Mouse (Mus musculus) embryonic facial prominence, embryonic 15.5 days (tissue): Measurements from ENCODE around the gene Mrps35. TPM values are rescaled to one million over a fixed set of nuclear protein-coding genes. Genes with fewer than 3 reads are reported as not detected.
A peak's percentile ranks its signal among the peaks of the same experiment; 100 is the strongest.

ENCODE experiments used
- ATAC-seq: fragments of 200-750 bp; cut with Nextera tagmentation; 2 replicates; pipeline ENCODE4 v1.8.0; 2017; ENCODE audit warnings: low read depth, moderate TSS enrichment; ENCODE audit not compliant: insufficient number of reproducible peaks, low FRiP score, low TSS enrichment
- H3K27ac ChIP-seq: fragments of 300-500 bp; sonication (generic); replicated peaks from 2 replicates; pipeline ENCODE4 v1.5.1; 2015; ENCODE audit warnings: mild to moderate bottlenecking, inconsistent platforms
- H3K27me3 ChIP-seq: fragments of 300-500 bp; sonication (generic); 2 replicates; pipeline ENCODE4 v1.6.1; 2015; ENCODE audit warnings: inconsistent platforms
- H3K36me3 ChIP-seq: fragments of 300-500 bp; sonication (generic); 2 replicates; pipeline ENCODE4 v1.6.1; 2015; ENCODE audit warnings: mild to moderate bottlenecking, inconsistent platforms
- H3K4me1 ChIP-seq: fragments of 300-500 bp; sonication (generic); 2 replicates; pipeline ENCODE4 v1.6.1; 2015; ENCODE audit warnings: inconsistent platforms
- H3K4me2 ChIP-seq: fragments of 300-500 bp; sonication (generic); replicated peaks from 2 replicates; pipeline ENCODE4 v1.6.1; 2015; ENCODE audit warnings: mild to moderate bottlenecking, inconsistent platforms
- H3K4me3 ChIP-seq: fragments of 300-500 bp; sonication (generic); replicated peaks from 2 replicates; pipeline ENCODE4 v1.5.1; 2015; ENCODE audit warnings: mild to moderate bottlenecking, inconsistent platforms
- H3K9ac ChIP-seq: fragments of 300-500 bp; sonication (generic); 2 replicates; pipeline ENCODE4 v1.6.1; 2015; ENCODE audit warnings: inconsistent platforms
- H3K9me3 ChIP-seq: fragments of 300-500 bp; sonication (generic); replicated peaks from 2 replicates; pipeline ENCODE4 v1.6.1; 2016; ENCODE audit warnings: inconsistent platforms
- WGBS: fragments of 180-500 bp; shearing (Covaris S2); methylation state at CpG from one replicate; pipeline ENCODE4 v1.1.7; 2015; 5-methylcytosine and 5-hydroxymethylcytosine counted together
- polyA plus RNA-seq: library from polyadenylated mRNA; unstranded; fragments of >200 nt; fragmentation: Nextera tagmentation; extraction: Ambion mirVana; gene quantifications from 2 replicates; pipeline ENCODE4 v1.2.1, GENCODE M21; 2015

Mrps35 gene
- polyA plus RNA-seq, 1 experiment from 2014 or later, result 82.6 TPM

GRCm38 (mm10) chr6:147030096-147030885 lies 12.3 kb upstream of the Mrps35 start:
- ATAC-seq, result no peak
- Histone ChIP-seq H3K27ac (no peak overlapping the region), H3K9ac (no peak overlapping the region), H3K4me1 (no peaks in the 10 kb centered on the region), H3K4me3 (no peak overlapping the region), H3K9me3 (no peaks in the 10 kb centered on the region), H3K36me3 (peaks cover 58% of the 10 kb centered on the region), H3K4me2 (no peak overlapping the region), H3K27me3 (no peaks in the 10 kb centered on the region)
- 86% methylated on average over 15 of the region's 15 CpGs for WGBS

GRCm38 (mm10) chr6:147032303-147032925 lies 10.2 kb upstream of the Mrps35 start, which contains the start of gene Rep15:
TSS of gene Rep15 (plus strand) at chr6:147032584.
- H3K4me1 ChIP-seq, result no peaks in the 10 kb centered on the region
- ATAC-seq, result no peak
- H3K36me3 ChIP-seq, result peaks cover 38% of the 10 kb centered on the region
- H3K27ac ChIP-seq, result no peak within 1 kb of the TSS
- H3K4me2 ChIP-seq, result no peak within 1 kb of the TSS
- H3K9ac ChIP-seq, result no peak within 1 kb of the TSS
- WGBS, result 63% methylated on average over 13 of the region's 13 CpGs
- no peaks in the 10 kb centered on the region for H3K27me3 ChIP-seq
- no peaks in the 10 kb centered on the region for H3K9me3 ChIP-seq
- no peak within 1 kb of the TSS for H3K4me3 ChIP-seq

DNA sequence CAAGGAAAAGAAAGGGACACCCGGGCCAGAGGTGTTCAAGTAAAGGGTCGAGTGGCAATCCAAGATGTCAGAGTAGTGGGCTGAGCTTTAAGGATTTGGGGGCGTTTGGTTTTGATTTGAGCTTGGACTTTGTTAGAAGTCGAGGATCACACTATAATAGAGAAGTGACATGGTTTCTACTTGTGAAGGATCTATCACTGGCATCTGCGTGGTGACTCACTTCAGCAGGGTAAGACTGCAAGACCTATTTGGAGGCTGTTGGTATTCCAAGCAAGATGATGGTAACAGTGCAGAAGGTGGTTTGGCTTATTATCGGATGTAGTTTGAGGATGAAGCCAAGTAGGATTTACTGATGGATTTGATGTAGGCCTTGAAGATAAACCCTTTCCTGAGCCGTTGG lies 1.1 kb downstream of the Mrps35 start:
- H3K4me1 ChIP-seq, result peaks cover 8% of the 10 kb centered on the region; the same call in 1 of the 2 replicates
- peaks cover 19% of the 10 kb centered on the region for H3K36me3 ChIP-seq
- 0 out of 2 replicates have a peak overlapping the region, but pooled peaks have one; percentile 84 for H3K9ac ChIP-seq
- no peak overlapping the region for H3K27ac ChIP-seq
- WGBS, result 39% methylated on average over 7 of the region's 7 CpGs
- H3K9me3 ChIP-seq, result no peaks in the 10 kb centered on the region
- peak overlapping the region; percentile 56 for H3K4me2 ChIP-seq
- ATAC-seq, result no peak
- no peaks in the 10 kb centered on the region for H3K27me3 ChIP-seq
- H3K4me3 ChIP-seq, result peak overlapping the region; percentile 87

- Histone ChIP-seq H3K27me3 (no peaks in the 10 kb centered on the region), H3K27ac (no peak overlapping the region), H3K4me2 (no peak overlapping the region), H3K4me3 (no peak overlapping the region), H3K9ac (no peak overlapping the region), H3K9me3 (no peaks in the 10 kb centered on the region), H3K36me3 (peaks cover 54% of the 10 kb centered on the region), H3K4me1 (no peaks in the 10 kb centered on the region)
- 88% methylated on average over 13 of the region's 13 CpGs for WGBS
- ATAC-seq, result no peak
These were observed 6.8 kb downstream of the Mrps35 start for GRCm38 (mm10) chr6:147049239-147049805.

DNA sequence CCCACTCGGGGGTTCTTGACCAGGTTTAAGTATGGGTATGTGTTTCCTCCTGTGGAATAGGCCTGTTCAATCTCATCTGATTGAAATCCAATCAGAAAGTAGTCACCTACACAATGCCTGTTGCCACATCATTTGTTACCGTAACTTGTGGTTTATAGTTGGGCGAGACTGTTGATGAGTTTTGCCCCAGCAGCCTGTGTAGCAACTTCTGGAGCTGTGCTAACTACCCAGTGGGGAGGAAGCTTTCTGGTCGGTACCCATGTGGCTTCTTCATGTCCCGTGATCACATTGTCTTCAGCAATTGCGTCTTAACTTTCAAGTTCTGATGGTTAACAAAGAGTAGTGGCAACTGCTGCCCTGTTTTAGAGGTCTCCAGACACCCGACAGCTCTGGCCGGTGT lies 9.1 kb downstream of the Mrps35 start:
- no peak for ATAC-seq
- H3K4me2 ChIP-seq, result no peak overlapping the region
- H3K9ac ChIP-seq, result no peak overlapping the region
- H3K27ac ChIP-seq, result no peak overlapping the region
- H3K9me3 ChIP-seq, result no peaks in the 10 kb centered on the region
- peaks cover 73% of the 10 kb centered on the region for H3K36me3 ChIP-seq
- no peaks in the 10 kb centered on the region for H3K27me3 ChIP-seq
- WGBS, result 93% methylated on average over 8 of the region's 8 CpGs
- H3K4me1 ChIP-seq, result no peaks in the 10 kb centered on the region
- H3K4me3 ChIP-seq, result no peak overlapping the region

DNA sequence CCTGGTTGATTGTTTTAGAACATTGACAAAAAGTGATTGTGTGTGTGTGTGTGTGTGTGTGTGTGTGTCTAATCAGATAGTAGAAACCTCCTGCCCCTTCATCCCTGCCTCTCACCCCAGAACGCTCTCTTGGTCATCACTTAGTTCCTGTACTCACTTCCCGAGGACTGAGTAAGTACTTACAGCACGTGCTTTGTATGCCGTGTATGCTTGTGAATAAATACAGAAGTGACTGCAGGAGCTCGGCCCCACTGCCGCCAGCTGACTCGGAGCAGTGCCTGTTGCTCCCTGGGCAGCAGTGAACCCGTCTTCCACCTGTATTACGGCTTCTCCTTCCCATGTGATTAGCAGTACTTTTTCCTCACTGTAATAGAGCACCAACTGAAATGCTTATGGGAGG lies 9.9 kb downstream of the Mrps35 start:
- 88% methylated on average over 9 of the region's 9 CpGs for WGBS
- Histone ChIP-seq H3K9me3 (no peaks in the 10 kb centered on the region), H3K4me1 (no peaks in the 10 kb centered on the region), H3K27me3 (no peaks in the 10 kb centered on the region), H3K4me3 (no peak overlapping the region), H3K36me3 (peaks cover 71% of the 10 kb centered on the region), H3K4me2 (no peak overlapping the region), H3K9ac (no peak overlapping the region), H3K27ac (no peak overlapping the region)
- ATAC-seq, result no peak

DNA sequence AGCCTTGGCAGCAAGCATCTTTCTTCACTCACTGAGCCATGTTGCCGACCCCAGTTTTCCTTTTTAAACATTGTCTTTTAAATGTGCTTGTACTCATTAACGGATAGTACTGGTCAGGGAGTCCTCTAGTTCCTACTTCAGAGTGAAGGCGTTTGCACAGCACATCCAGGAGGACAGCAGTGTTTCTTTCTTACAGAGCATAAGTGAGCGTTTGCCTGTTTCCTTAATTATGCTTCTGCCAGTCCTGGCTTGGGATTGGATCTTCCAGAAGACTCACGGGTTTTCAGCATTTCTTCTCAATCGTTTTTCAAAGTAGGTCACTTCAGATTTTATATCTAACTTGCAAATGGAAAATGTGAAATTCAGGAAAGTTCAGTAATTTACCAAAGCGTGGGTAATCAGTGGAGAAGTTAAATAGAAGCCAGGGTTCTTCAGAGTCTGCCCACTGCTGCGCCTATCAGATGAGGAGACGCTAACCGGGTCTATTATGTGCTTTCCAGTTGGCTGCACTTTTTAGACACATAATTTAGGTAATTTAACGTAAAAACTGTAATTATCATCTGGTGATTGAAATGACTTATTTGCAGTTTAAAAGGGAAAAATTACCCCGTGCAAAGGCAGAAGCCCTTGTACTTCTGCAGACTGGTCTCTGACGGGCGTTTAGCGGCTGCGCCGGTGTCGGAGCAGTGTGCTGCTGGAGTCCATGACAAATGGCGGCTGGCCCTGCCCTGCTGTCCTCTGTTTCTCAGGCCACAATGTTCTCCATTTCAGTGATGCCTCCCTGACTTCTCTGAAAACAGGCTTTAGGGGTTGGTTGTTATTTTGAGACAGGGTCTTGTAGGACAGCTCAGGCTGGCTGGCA lies 11.5 kb downstream of the Mrps35 start:
- 82% methylated on average over 19 of the region's 19 CpGs for WGBS
- Histone ChIP-seq H3K36me3 (peaks cover 61% of the 10 kb centered on the region), H3K4me1 (no peaks in the 10 kb centered on the region), H3K27ac (no peak overlapping the region), H3K4me3 (no peak overlapping the region), H3K9ac (no peak overlapping the region), H3K9me3 (no peaks in the 10 kb centered on the region), H3K27me3 (no peaks in the 10 kb centered on the region), H3K4me2 (no peak overlapping the region)
- ATAC-seq, result no peak

GRCm38 (mm10) chr6:147055374-147055977 lies 12.9 kb downstream of the Mrps35 start:
- Histone ChIP-seq H3K4me3 (no peak overlapping the region), H3K36me3 (peaks cover 53% of the 10 kb centered on the region)
- no peak for ATAC-seq

DNA sequence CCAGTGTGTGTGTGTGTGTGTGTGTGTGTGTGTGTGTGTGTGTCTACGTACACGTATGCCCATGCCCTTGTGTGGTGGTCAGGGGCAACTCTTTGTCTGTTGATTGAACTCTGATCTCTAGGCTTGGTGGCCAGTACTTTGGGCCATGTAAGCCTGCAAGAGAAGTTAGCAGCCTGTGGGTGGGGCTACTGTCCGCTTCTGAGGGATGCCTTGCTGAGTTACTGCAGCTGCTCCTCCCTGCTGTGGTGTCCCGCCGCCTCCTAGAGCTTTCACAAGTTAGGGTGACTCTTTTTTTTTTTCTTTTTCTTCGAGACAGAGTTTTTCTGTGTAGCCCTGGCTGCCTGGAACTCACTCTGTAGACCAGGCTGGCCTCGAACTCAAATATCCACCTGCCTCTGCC lies 16.8 kb downstream of the Mrps35 start:
- H3K4me3 ChIP-seq, result no peak overlapping the region
- peaks cover 48% of the 10 kb centered on the region for H3K36me3 ChIP-seq
- H3K27me3 ChIP-seq, result no peaks in the 10 kb centered on the region
- H3K4me1 ChIP-seq, result peaks cover 9% of the 10 kb centered on the region; the same call in 1 of the 2 replicates
- H3K27ac ChIP-seq, result no peak overlapping the region
- H3K9ac ChIP-seq, result no peak overlapping the region
- 76% methylated on average over 7 of the region's 7 CpGs for WGBS
- H3K4me2 ChIP-seq, result no peak overlapping the region
- no peak for ATAC-seq
- H3K9me3 ChIP-seq, result no peaks in the 10 kb centered on the region

More at GRCm38 (mm10) chr6:147055374-147055977, 12.9 kb downstream of the Mrps35 start:
- Histone ChIP-seq H3K9me3 (no peaks in the 10 kb centered on the region), H3K4me1 (no peaks in the 10 kb centered on the region), H3K4me2 (no peak overlapping the region), H3K9ac (no peak overlapping the region), H3K27ac (no peak overlapping the region), H3K27me3 (no peaks in the 10 kb centered on the region)
- WGBS, result 75% methylated on average over 10 of the region's 10 CpGs

DNA sequence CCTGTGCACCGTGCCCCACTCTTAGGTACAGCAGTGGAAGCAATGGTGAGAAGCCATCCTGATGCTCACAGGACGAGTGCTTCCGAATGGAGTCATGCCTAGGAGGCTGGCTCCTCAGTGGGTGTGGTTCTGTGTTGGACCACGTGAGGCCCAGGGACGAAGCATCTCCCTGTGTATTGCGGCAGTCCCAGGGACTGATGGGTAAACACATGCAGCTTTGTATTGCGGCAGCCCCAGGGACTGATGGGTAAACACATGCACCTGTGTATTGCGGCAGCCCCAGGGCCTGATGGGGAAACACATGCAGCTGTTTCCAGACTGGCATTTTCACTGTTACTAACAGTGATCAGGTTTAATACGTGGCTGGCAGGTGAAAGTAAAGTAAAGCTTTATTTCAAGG lies 19.1 kb downstream of the Mrps35 start:
- peak; percentile 63 for ATAC-seq
- no peak overlapping the region for H3K4me2 ChIP-seq
- no peak overlapping the region for H3K4me3 ChIP-seq
- peaks cover 39% of the 10 kb centered on the region for H3K36me3 ChIP-seq
- H3K9me3 ChIP-seq, result no peaks in the 10 kb centered on the region
- no peak overlapping the region for H3K27ac ChIP-seq
- H3K9ac ChIP-seq, result no peak overlapping the region
- 70% methylated on average over 9 of the region's 9 CpGs for WGBS
- H3K4me1 ChIP-seq, result peaks cover 9% of the 10 kb centered on the region; the same call in 1 of the 2 replicates
- H3K27me3 ChIP-seq, result no peaks in the 10 kb centered on the region
